12 mouse cellular contexts compared by ENCODE assay signal in the genomic region with DNA sequence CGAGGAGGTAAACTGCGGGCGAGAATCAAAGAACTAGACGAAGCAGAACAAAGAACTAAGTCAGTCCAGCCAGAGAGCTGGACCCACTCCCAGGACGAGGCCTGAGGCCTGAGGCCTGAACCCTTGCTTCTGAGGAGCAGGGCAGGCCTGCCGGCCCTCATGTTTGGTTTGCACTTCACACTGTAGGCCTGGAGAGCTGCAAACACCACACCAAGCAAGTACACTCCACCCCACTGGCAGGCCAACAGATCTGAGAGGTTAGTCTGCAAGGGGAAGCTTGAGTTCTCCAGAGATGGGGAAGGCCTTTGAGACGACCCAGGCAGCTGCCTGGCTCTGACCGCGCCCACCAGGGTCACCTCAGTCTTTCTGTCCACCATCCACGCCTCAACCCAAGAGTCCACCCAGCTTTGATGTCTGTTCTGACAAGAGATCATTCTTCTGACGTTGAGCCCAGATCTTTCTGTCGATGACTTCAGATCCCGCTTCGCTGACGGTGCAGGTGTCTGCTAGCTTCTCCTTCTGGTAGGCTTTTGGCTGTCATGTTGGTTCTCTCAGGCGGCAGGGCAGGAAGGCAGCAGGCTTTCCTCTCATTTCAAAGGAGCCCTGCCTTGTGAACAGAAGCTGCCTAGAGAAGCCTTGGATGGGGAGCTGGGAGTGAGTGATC.
A peak's percentile ranks its signal among the peaks of the same experiment; 100 is the strongest.
DNase-seq lines count a peak whose midpoint lies in the region; ATAC-seq lines count a peak whose summit lies in the region.
"Had no signal": no experiment of that assay in that cellular context is flagged by ENCODE, and none has a peak within 500 bp of the region (broad histone marks: within the 10 kb centered on the region; RNA-seq: fewer than 3 reads in every experiment).

No protein-coding gene starts in this region.

- intact Hi-C loops in heart, postnatal 25 days (cut with DNase I), result loop anchor here (10.0 kb wide), 1 partner anchor 213 kb away; no protein-coding TSS in a partner anchor
- intact Hi-C loops in left cerebral cortex, postnatal 25 days (cut with DNase I), result no loop called here

- ATAC-seq in heart, embryonic 13.5 days (ENCODE audit: extremely low read depth, insufficient number of reproducible peaks, low FRiP score, low TSS enrichment), result no peak
- ATAC-seq in erythroblast, adult 5-6 weeks (replicated peaks; ENCODE audit: low FRiP score, poor library complexity, severe bottlenecking), result 0 out of 2 replicates have a peak, but pooled peaks have one; percentile 11

- no peak overlapping the region for H3K4me2 ChIP-seq in heart, embryonic 13.5 days
- H3K4me2 ChIP-seq: hindbrain, embryonic 15.5 days; neural tube, embryonic 15.5 days had no signal

- H3K9me3 ChIP-seq in heart, embryonic 13.5 days, result no peaks in the 10 kb centered on the region
- H3K9me3 ChIP-seq: hindbrain, embryonic 15.5 days; neural tube, embryonic 15.5 days had no signal

- peaks cover 78% of the 10 kb centered on the region for H3K4me1 ChIP-seq in heart, embryonic 13.5 days

- H3K36me3 ChIP-seq in heart, embryonic 13.5 days, result peaks cover 6% of the 10 kb centered on the region; the same call in 1 of the 2 replicates
- H3K36me3 ChIP-seq: hindbrain, embryonic 15.5 days; neural tube, embryonic 15.5 days had no signal

- H3K9ac ChIP-seq in heart, embryonic 13.5 days, result no peak overlapping the region
- H3K9ac ChIP-seq: hindbrain, embryonic 15.5 days; neural tube, embryonic 15.5 days had no signal

- peak overlapping the region; percentile 41; the same call in 1 of the 2 replicates for H3K27ac ChIP-seq in heart, embryonic 13.5 days (replicated peaks)
- H3K27ac ChIP-seq: hindbrain, embryonic 15.5 days; neural tube, embryonic 15.5 days had no signal

- WGBS in heart, embryonic 13.5 days, result 54% methylated on average over 16 of the region's 16 CpGs

- H3K27me3 ChIP-seq in heart, embryonic 13.5 days (replicated peaks), result no peaks in the 10 kb centered on the region
- H3K27me3 ChIP-seq: hindbrain, embryonic 15.5 days; neural tube, embryonic 15.5 days had no signal

- DNase-seq in heart, postnatal 25 days (ENCODE audit: low spot score), result no peak
- DNase-seq in cerebellum, postnatal 25 days, result peak; percentile 59 to 65
- peak; percentile 27 to 65 for DNase-seq in lung, postnatal 4 days
- DNase-seq in c-Kit-positive CD71-positive TER-119-positive erythroid progenitor cells, embryonic 14.5 days (ENCODE audit: low spot score), result no peak
- DNase-seq in left cerebral cortex, postnatal 25 days (ENCODE audit: low spot score in 2 of 2), result no peak
- DNase-seq in right cerebral cortex, postnatal 4 days, result no peak
- DNase-seq: kidney, postnatal 14 days; right cerebral cortex, postnatal 25 days had no signal

- no peak overlapping the region for H3K4me3 ChIP-seq in heart, embryonic 13.5 days
- H3K4me3 ChIP-seq: hindbrain, embryonic 15.5 days; neural tube, embryonic 15.5 days had no signal

Comparison
In these comparisons a context has a peak if more than half of its experiments do, and no peak if none do; other contexts are left out.
1. DNase-seq: peak in cerebellum, postnatal 25 days (2 of 2) and lung, postnatal 4 days (2 of 2); none in heart, postnatal 25 days (single experiment), c-Kit-positive CD71-positive TER-119-positive erythroid progenitor cells, embryonic 14.5 days (single experiment), left cerebral cortex, postnatal 25 days (0 of 2) and right cerebral cortex, postnatal 4 days (single experiment).